Mouse (Mus musculus) testis, adult 2 months (tissue): Measurements from ENCODE around the gene Sfswap.

Source experiments
- CTCF ChIP-seq: fragments of 200-500 bp; IDR thresholded peaks from 2 replicates; pipeline ENCODE4 v1.5.1; 2012; ENCODE audit warnings: low read depth, mild to moderate bottlenecking, inconsistent platforms, low read length, moderate library complexity; ENCODE audit not compliant: control insufficient read depth, insufficient read depth, insufficient replicate concordance
- POLR2A ChIP-seq: fragments of 200-500 bp; IDR thresholded peaks from 2 replicates; pipeline ENCODE4 v1.6.1; 2012; ENCODE audit warnings: low read depth, mild to moderate bottlenecking, inconsistent platforms, low read length, moderate library complexity; ENCODE audit not compliant: control insufficient read depth

DNA sequence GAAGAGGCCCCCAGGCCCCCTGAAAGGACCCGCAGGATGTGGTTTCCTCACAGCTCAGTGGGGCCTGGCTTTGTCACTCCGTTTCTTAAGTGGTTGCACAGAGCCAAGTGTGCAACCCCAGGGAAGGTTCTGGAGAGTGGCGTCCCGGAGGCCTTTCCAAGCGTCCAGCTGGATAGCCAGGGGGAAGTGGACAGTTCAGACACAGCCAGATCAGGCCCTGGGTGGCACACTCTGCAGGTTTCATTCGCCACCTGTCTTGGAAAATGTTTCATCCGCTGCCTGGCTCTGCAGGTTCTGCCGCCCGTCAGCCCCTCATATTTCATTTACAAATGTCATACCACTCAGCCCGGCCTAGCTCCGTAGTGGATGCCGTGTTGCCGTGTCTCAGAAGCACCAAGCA is 85.5 kb downstream of the Sfswap start:
- TF ChIP-seq CTCF (no peak), POLR2A (no peak)
